Mouse (Mus musculus): ENCODE measurements at regions not wholly inside any gene's neighbourhood (a gene's known extent, or its start where the extent isn't known, plus 50 kb on each side); places are given as distances from the start of the nearest gene placed in this dataset.
A peak's percentile ranks its signal among the peaks of the same experiment; 100 is the strongest.

- DNase-seq (ENCODE audit: low spot score in 2 of 2): no peak
- intact Hi-C loops (cut with DNase I): no loop called here
Measured at GRCm38 (mm10) chr11:63678382-63678905, 243.6 kb downstream of the Hs3st3b1 start.

- no peak for DNase-seq (ENCODE audit: low spot score in 2 of 2)
- intact Hi-C loops (cut with DNase I): no loop called here
Measured at GRCm38 (mm10) chr11:63679491-63679890, 242.6 kb downstream of the Hs3st3b1 start.

GRCm38 (mm10) chr11:63684228-63684980 lies 237.7 kb downstream of the Hs3st3b1 start:
- intact Hi-C loops (cut with DNase I): no loop called here
- no peak for DNase-seq (ENCODE audit: low spot score in 2 of 2)

- intact Hi-C loops (cut with DNase I): no loop called here
- peak in 1 of 2 experiments; percentile 16 for DNase-seq (ENCODE audit: low spot score in 2 of 2)
Measured at GRCm38 (mm10) chr11:63691041-63691440, 231.0 kb downstream of the Hs3st3b1 start.

- intact Hi-C loops (cut with DNase I): no loop called here
- no peak for DNase-seq (ENCODE audit: low spot score in 2 of 2)
Measured at GRCm38 (mm10) chr11:63704995-63705580, 217.0 kb downstream of the Hs3st3b1 start.

GRCm38 (mm10) chr11:63706057-63706456 lies 216.0 kb downstream of the Hs3st3b1 start:
- intact Hi-C loops (cut with DNase I): no loop called here
- peak in 1 of 2 experiments; percentile 2 for DNase-seq (ENCODE audit: low spot score in 2 of 2)

- intact Hi-C loops (cut with DNase I): no loop called here
- DNase-seq (ENCODE audit: low spot score in 2 of 2): no peak
Measured at GRCm38 (mm10) chr11:63707093-63707492, 215.0 kb downstream of the Hs3st3b1 start.

GRCm38 (mm10) chr11:63708412-63708811 lies 213.7 kb downstream of the Hs3st3b1 start:
- intact Hi-C loops (cut with DNase I): no loop called here
- peak; percentile 35 to 55 for DNase-seq (ENCODE audit: low spot score in 2 of 2)

- DNase-seq (ENCODE audit: low spot score in 2 of 2): no peak
- intact Hi-C loops (cut with DNase I): no loop called here
Measured at GRCm38 (mm10) chr11:63712053-63712864, 209.8 kb downstream of the Hs3st3b1 start.

- intact Hi-C loops (cut with DNase I): no loop called here
- no peak for DNase-seq (ENCODE audit: low spot score in 2 of 2)
Measured at GRCm38 (mm10) chr11:63722261-63722660, 199.8 kb downstream of the Hs3st3b1 start.

GRCm38 (mm10) chr11:63730880-63731279 lies 191.2 kb downstream of the Hs3st3b1 start:
- DNase-seq (ENCODE audit: low spot score in 2 of 2): no peak

GRCm38 (mm10) chr11:63753260-63753659 lies 168.8 kb downstream of the Hs3st3b1 start:
- intact Hi-C loops (cut with DNase I): no loop called here
- DNase-seq (ENCODE audit: low spot score in 2 of 2): no peak

More at GRCm38 (mm10) chr11:63730880-63731279, 191.2 kb downstream of the Hs3st3b1 start:
- intact Hi-C loops (cut with DNase I): no loop called here

GRCm38 (mm10) chr11:63754826-63755225 lies 167.3 kb downstream of the Hs3st3b1 start:
- no peak for DNase-seq (ENCODE audit: low spot score in 2 of 2)
- intact Hi-C loops (cut with DNase I): no loop called here

- DNase-seq (ENCODE audit: low spot score in 2 of 2): no peak
- intact Hi-C loops (cut with DNase I): no loop called here
Measured at GRCm38 (mm10) chr11:63758313-63758712, 163.8 kb downstream of the Hs3st3b1 start.

- intact Hi-C loops (cut with DNase I): no loop called here
- peak; percentile 25 to 75 for DNase-seq (ENCODE audit: low spot score in 2 of 2)
Measured at GRCm38 (mm10) chr11:63761561-63761960, 160.5 kb downstream of the Hs3st3b1 start.

GRCm38 (mm10) chr11:63767631-63768250 lies 154.3 kb downstream of the Hs3st3b1 start:
- DNase-seq (ENCODE audit: low spot score in 2 of 2): no peak
- intact Hi-C loops (cut with DNase I): no loop called here

GRCm38 (mm10) chr11:63769738-63770137 lies 152.4 kb downstream of the Hs3st3b1 start:
- intact Hi-C loops (cut with DNase I): no loop called here
- no peak for DNase-seq (ENCODE audit: low spot score in 2 of 2)

GRCm38 (mm10) chr11:63775382-63775781 lies 146.7 kb downstream of the Hs3st3b1 start:
- DNase-seq (ENCODE audit: low spot score in 2 of 2): no peak
- intact Hi-C loops (cut with DNase I): no loop called here

GRCm38 (mm10) chr11:63779371-63779770 lies 142.7 kb downstream of the Hs3st3b1 start:
- DNase-seq (ENCODE audit: low spot score in 2 of 2): no peak
- intact Hi-C loops (cut with DNase I): no loop called here
